Mouse (Mus musculus): ENCODE results near the gene Arhgap18.

GRCm38 (mm10) chr10:26832068-26832467 is 78.8 kb downstream of the Arhgap18 start:
- no peak for TF ChIP-seq POLR2A (IDR thresholded peaks at IDR 0.05; ENCODE audit: insufficient read depth, low read depth, low read length)
- no peak for TF ChIP-seq CTCF (IDR thresholded peaks at IDR 0.05; ENCODE audit: insufficient read depth, low read depth, low read length)

Measured in olfactory bulb, adult 2 months (tissue).